Mouse (Mus musculus) fat pad, adult 2 months (tissue): ENCODE measurements around the gene Ccdc57.
"Not testable (repeated sequence)": the region's sequence is repeated elsewhere in the genome, so short reads cannot be mapped to it uniquely, and the experiment has no call there.

ENCODE experiments used
- DNase-seq: peaks from one replicate; pipeline ENCODE4 v3.0.0-alpha.2; 2011; ENCODE audit warnings: low read depth, low spot score; ENCODE audit errors: extremely low read depth

Ccdc57 gene

DNA sequence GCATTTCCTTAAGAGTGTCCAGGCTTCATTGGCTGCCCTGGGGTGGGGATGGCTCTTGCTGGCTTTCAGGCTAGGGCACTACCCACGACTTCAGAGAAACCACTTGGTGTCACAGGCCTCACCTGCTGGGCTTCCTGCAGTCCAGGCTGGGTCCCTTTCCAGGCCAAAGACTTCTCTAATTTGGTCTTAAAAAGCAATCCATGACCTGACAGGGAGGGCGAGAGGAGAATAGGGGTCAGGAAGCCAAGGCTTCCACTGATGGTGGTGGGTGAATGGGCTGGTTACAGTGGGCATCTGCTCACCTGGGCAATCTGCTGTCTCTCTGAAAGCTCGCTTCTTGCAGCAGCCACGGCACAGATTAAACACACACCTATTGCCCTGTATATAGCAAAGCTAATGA lies 143.3 kb downstream of the Ccdc57 start:
- DNase-seq = no peak

GRCm38 (mm10) chr11:120788460-120788859 lies 144.2 kb downstream of the Ccdc57 start:
- not testable (repeated sequence) for DNase-seq

- DNase-seq = no peak
Observed at GRCm38 (mm10) chr11:120785145-120785544, 147.5 kb downstream of the Ccdc57 start.

DNA sequence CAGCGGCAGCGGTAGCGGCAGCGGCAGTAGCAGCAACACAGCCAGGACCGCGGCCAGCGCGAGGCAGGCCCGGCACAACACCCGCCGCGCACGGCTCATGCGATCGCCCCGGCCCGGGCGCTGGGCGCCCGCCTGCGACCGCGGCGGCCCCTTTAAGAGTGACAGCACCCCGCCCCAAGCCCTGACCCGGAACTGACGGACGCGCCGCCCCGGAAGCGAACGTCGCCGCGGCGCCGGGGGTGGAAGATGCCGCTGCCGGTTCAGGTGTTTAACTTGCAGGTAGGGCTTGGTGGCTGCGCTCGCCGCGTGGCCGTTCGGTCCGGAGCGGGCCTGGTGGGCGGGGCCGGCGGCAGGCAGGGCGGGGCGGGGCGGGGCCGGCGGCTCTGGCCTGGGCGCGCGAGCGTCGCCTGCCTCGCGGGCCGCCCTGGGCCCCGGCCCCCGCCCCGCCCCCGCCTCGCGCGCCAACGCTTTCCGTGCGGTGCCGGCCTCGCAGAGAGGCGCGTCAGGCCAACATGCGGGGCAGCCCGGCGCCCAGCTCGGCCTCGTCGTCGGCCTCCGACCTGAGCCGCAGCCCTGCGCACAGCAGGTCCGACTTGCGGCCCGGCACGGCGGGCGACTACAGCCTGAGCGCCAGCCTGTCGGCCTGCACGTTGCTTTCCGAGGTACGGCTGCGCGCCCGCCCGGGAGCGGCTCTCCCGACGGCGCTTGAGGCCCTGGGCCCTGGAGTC lies 148.4 kb downstream of the Ccdc57 start, which contains the start of the genes Rfng and Gps1:
Rfng (minus strand) TSS at position 144 of the 728 bp plus-strand sequence.
Gps1 (plus strand) TSS at position 209 of the 728 bp plus-strand sequence.
- no peak for DNase-seq

DNA sequence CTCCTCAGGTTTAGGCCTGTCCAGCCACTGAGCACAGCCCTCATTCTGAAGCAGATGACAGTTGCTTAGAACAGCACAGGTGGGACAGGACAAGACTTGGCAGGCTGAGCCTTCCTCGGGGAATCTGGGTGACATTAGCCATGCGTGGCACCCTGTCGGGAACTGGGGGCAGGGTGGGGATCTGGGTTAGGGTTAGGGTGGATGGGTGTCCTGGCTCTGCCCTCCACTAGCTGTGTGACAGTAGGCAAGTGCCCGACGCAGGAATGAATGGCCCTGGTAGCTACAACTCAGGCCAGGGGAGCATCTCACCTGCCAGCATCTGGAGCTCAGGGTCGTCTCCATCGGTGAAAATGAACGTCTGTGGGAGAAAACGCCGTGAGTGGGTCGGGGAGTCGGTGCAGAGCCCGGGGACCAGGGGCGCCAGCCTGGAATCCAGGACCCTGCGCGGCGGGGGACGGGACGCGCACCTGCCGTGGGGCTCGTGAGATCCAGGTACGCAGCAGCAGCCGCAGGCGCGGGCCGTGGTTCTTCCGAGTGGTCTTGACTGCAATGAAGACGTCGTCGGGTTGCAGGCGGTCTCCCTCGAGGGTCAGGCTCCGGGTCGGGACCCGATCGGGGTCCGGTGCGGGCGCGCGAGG lies 149.1 kb downstream of the Ccdc57 start:
- no peak for DNase-seq

DNA sequence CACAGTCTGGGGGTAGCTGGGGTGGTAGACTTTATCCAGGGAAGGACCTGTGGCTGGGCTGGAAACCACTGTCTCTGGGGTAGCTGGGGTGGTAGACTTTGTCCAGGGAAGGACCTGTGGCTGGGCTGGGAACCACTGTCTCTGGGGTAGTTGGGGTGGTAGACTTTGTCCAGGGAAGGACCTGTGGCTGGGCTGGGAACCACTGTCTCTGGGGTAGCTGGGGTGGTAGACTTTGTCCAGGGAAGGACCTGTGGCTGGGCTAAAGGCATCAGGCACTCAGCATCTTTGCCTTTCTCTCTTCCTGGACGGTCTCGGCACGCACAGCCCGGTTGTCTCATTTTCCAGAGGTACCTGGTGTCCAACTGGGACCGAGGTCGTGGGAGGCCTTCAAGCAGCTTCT lies 151.3 kb downstream of the Ccdc57 start:
- not testable (repeated sequence) for DNase-seq

DNA sequence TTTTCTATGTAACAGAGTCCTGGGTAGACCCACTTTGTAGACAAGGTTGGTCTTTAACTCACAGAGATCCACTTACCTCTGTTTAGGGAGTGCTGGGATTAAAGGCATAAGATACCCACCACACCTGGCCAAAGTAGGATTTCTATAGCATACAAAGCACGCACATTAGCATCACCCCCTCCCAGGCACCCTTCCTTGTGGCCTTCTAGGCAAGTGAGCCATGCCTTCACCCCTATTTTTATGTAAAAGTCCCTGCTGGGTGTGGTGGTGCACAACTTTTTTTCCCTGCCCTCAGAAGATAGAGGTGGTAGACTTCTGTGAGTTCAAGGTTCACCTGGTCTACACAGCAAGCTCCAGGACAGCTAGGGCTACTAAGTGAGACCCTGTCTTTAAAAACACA lies 152.8 kb downstream of the Ccdc57 start:
- DNase-seq = no peak

DNA sequence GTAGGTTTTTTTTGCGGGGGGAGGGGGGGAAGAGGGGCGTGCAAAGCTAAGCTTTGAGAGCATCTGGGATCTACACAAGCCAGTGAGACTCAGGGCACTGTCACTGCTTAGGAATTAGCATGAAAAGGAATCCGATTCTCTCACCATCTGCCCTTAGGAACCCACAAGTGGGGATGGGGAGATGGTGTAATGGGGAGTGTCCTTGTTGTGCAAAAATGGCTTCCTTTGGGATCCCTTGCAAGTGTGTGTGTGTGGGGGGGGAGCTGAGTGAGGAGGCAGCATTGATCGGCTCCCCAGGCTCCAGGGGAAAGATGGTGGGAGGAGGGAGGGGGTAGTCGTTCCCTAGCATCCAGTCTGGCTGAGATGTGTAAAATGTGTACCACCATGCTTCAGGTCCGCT lies 155.5 kb downstream of the Ccdc57 start:
- no peak for DNase-seq
